ENCODE assay signal across 29 mouse cellular contexts in the genomic region with DNA sequence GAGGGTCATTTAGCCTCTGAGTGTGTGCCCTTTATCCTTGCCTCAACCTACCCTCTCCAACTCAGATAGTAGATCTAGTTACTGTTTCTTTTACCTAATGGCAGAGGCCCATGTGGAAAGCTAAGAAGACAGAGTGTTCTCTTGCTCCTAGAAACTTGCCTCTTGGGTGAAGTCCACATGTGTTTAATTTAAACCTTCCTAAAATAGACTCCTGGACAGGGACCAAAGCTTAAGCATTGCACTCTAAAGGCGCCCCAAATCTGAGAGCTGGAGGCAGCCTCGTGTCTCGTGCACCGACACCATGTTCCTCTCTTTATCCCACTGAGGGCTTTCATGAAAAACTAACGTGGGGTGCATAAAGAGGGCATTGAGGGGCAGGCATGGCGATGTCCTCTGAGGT. TPM values are rescaled to one million over a fixed set of nuclear protein-coding genes. Genes with fewer than 3 reads are reported as not detected.
DNase-seq lines count a peak whose midpoint lies in the region; ATAC-seq and TF ChIP-seq lines count a peak whose summit lies in the region.
"Had no signal": no experiment of that assay in that cellular context is flagged by ENCODE, and none has a peak within 500 bp of the region (broad histone marks: within the 10 kb centered on the region; RNA-seq: fewer than 3 reads in every experiment).

No protein-coding gene starts in this region.

- H3K4me3 ChIP-seq in embryonic facial prominence, embryonic 14.5 days (ENCODE audit: low read depth, low read length), result no peak overlapping the region
- H3K4me3 ChIP-seq in embryonic facial prominence, embryonic 10.5 days, result no peak overlapping the region
- no peak overlapping the region for H3K4me3 ChIP-seq in heart, adult 2 months
- H3K4me3 ChIP-seq in heart, embryonic 12.5 days, result no peak overlapping the region
- H3K4me3 ChIP-seq in lung, postnatal 0 days (ENCODE audit: low read depth, low read length), result no peak overlapping the region
- no peak overlapping the region for H3K4me3 ChIP-seq in midbrain, embryonic 11.5 days (ENCODE audit: low read depth, low read length)
- H3K4me3 ChIP-seq: erythroblast, embryonic 14.5 days; limb, embryonic 13.5 days; megakaryocyte, embryonic 14.5 days had no signal

- no peak for ATAC-seq in embryonic facial prominence, embryonic 14.5 days (ENCODE audit: low read depth)
- ATAC-seq in heart, embryonic 12.5 days (ENCODE audit: insufficient number of reproducible peaks, low FRiP score), result no peak
- ATAC-seq in lung, postnatal 0 days, result no peak
- no peak for ATAC-seq in midbrain, embryonic 11.5 days (ENCODE audit: low FRiP score)
- ATAC-seq: CD4-positive, CD25-positive, alpha-beta regulatory T cell, adult 4 months; forebrain, embryonic 14.5 days; midbrain, embryonic 16.5 days had no signal

- no peak overlapping the region for H3K9ac ChIP-seq in embryonic facial prominence, embryonic 14.5 days (ENCODE audit: low read depth, low read length)
- no peak overlapping the region for H3K9ac ChIP-seq in heart, adult 2 months (ENCODE audit: low read depth, low read length)
- H3K9ac ChIP-seq in heart, embryonic 12.5 days, result no peak overlapping the region
- no peak overlapping the region for H3K9ac ChIP-seq in lung, postnatal 0 days (replicated peaks; ENCODE audit: low read depth)
- no peak overlapping the region for H3K9ac ChIP-seq in midbrain, embryonic 11.5 days (ENCODE audit: low read length)
- H3K9ac ChIP-seq: limb, embryonic 13.5 days had no signal

- H3K79me2 ChIP-seq in heart, adult 2 months (replicated peaks; ENCODE audit: control insufficient read depth, insufficient read depth, low read length), result no peaks in the 10 kb centered on the region

- no peak for TF ChIP-seq POLR2A in heart, adult 2 months (IDR thresholded peaks at IDR 0.05; ENCODE audit: insufficient read depth, low read depth, low read length)

- DNase-seq in embryonic facial prominence, embryonic 14.5 days (ENCODE audit: low spot score), result peak; percentile 72
- no peak for DNase-seq in embryonic facial prominence, embryonic 10.5 days (ENCODE audit: low spot score)
- DNase-seq in heart, adult 2 months, result peak; percentile 13 to 20
- DNase-seq in right cerebral cortex, adult 18-20 months, result peak; percentile 34
- DNase-seq in right cerebral cortex, adult 2 months (ENCODE audit: low spot score in 2 of 2), result no peak
- no peak for DNase-seq in lung, postnatal 0 days (ENCODE audit: low spot score)
- no peak for DNase-seq in midbrain, embryonic 11.5 days (ENCODE audit: low spot score, missing footprints)
- DNase-seq: adrenal gland, adult 2 months; cerebellum, adult 11 months; cerebellum, postnatal 14 days; embryo, embryonic 11 days; kidney, adult 2 months; kidney, postnatal 36 days; lung, postnatal 14 days; thymus, postnatal 25 days had no signal

- WGBS in embryonic facial prominence, embryonic 14.5 days, result 56% methylated on average over 6 of the region's 6 CpGs
- WGBS in embryonic facial prominence, embryonic 10.5 days, result 84% methylated on average over 6 of the region's 6 CpGs
- WGBS in heart, adult 2 months, result 54% methylated on average over 6 of the region's 6 CpGs
- 72% methylated on average over 6 of the region's 6 CpGs for WGBS in heart, embryonic 12.5 days
- WGBS in lung, postnatal 0 days, result 76% methylated on average over 6 of the region's 6 CpGs
- WGBS in midbrain, embryonic 11.5 days, result 88% methylated on average over 6 of the region's 6 CpGs

- TF ChIP-seq CTCF in heart, adult 2 months (IDR thresholded peaks at IDR 0.05), result no peak
- TF ChIP-seq CTCF in lung, postnatal 0 days (IDR thresholded peaks at IDR 0.05), result no peak

- no peak overlapping the region for H3K27ac ChIP-seq in embryonic facial prominence, embryonic 14.5 days (replicated peaks; ENCODE audit: low read depth, low read length)
- no peak overlapping the region for H3K27ac ChIP-seq in embryonic facial prominence, embryonic 10.5 days (replicated peaks)
- peak overlapping the region; percentile 41; the same call in 1 of the 2 replicates for H3K27ac ChIP-seq in heart, adult 2 months
- H3K27ac ChIP-seq in heart, embryonic 12.5 days (ENCODE audit: poor library complexity, severe bottlenecking), result no peak overlapping the region
- no peak overlapping the region for H3K27ac ChIP-seq in lung, postnatal 0 days (ENCODE audit: low read length)
- H3K27ac ChIP-seq in midbrain, embryonic 11.5 days (ENCODE audit: low read depth, low read length), result no peak overlapping the region
- H3K27ac ChIP-seq: limb, embryonic 13.5 days had no signal

- no peaks in the 10 kb centered on the region for H3K4me1 ChIP-seq in embryonic facial prominence, embryonic 14.5 days (ENCODE audit: control insufficient read depth, insufficient read depth, low read length)
- 0 out of 2 replicates have a peak, but pooled peaks cover 3% of the 10 kb centered on the region for H3K4me1 ChIP-seq in embryonic facial prominence, embryonic 10.5 days
- H3K4me1 ChIP-seq in heart, adult 2 months (ENCODE audit: control insufficient read depth, insufficient read depth, low read length), result peaks cover 2% of the 10 kb centered on the region; the same call in 1 of the 2 replicates
- H3K4me1 ChIP-seq in heart, embryonic 12.5 days (replicated peaks), result 0 out of 2 replicates have a peak, but pooled peaks cover 4% of the 10 kb centered on the region
- H3K4me1 ChIP-seq in lung, postnatal 0 days (ENCODE audit: insufficient read depth, low read depth, low read length), result no peaks in the 10 kb centered on the region
- H3K4me1 ChIP-seq in midbrain, embryonic 11.5 days (ENCODE audit: control insufficient read depth, insufficient read depth, low read length), result no peaks in the 10 kb centered on the region
- H3K4me1 ChIP-seq: limb, embryonic 13.5 days; megakaryocyte, embryonic 14.5 days had no signal

- no peak for TF ChIP-seq EP300 in heart, adult 2 months (IDR thresholded peaks at IDR 0.05; ENCODE audit: insufficient read depth, low read depth, low read length)
- no peak for TF ChIP-seq EP300 in lung, postnatal 0 days (IDR thresholded peaks at IDR 0.05)

- H3K4me2 ChIP-seq in embryonic facial prominence, embryonic 14.5 days (ENCODE audit: low read depth, low read length), result no peak overlapping the region
- H3K4me2 ChIP-seq in heart, embryonic 12.5 days, result no peak overlapping the region
- no peak overlapping the region for H3K4me2 ChIP-seq in lung, postnatal 0 days (replicated peaks; ENCODE audit: low read depth, low read length)
- H3K4me2 ChIP-seq in midbrain, embryonic 11.5 days, result no peak overlapping the region
- H3K4me2 ChIP-seq: limb, embryonic 13.5 days had no signal

- no peaks in the 10 kb centered on the region for H3K36me3 ChIP-seq in embryonic facial prominence, embryonic 14.5 days (ENCODE audit: control insufficient read depth, insufficient read depth, low read length)
- H3K36me3 ChIP-seq in embryonic facial prominence, embryonic 10.5 days (replicated peaks), result no peaks in the 10 kb centered on the region
- peaks cover 2% of the 10 kb centered on the region; the same call in 1 of the 2 replicates for H3K36me3 ChIP-seq in heart, adult 2 months (ENCODE audit: control insufficient read depth, insufficient read depth, low read length)
- no peaks in the 10 kb centered on the region for H3K36me3 ChIP-seq in heart, embryonic 12.5 days
- no peaks in the 10 kb centered on the region for H3K36me3 ChIP-seq in lung, postnatal 0 days (ENCODE audit: insufficient read depth, low read length)
- H3K36me3 ChIP-seq in midbrain, embryonic 11.5 days (ENCODE audit: control insufficient read depth, insufficient read depth, low read length), result no peaks in the 10 kb centered on the region
- H3K36me3 ChIP-seq: G1E; limb, embryonic 13.5 days had no signal

- intact Hi-C loops in heart, adult 2 months (cut with DNase I), result no loop called here

- no peaks in the 10 kb centered on the region for H3K27me3 ChIP-seq in embryonic facial prominence, embryonic 14.5 days (replicated peaks; ENCODE audit: control insufficient read depth, insufficient read depth, low read length)
- H3K27me3 ChIP-seq in embryonic facial prominence, embryonic 10.5 days (replicated peaks; ENCODE audit: low read depth, poor library complexity, severe bottlenecking), result no peaks in the 10 kb centered on the region
- no peaks in the 10 kb centered on the region for H3K27me3 ChIP-seq in heart, adult 2 months (ENCODE audit: control insufficient read depth, insufficient read depth, low read length)
- H3K27me3 ChIP-seq in heart, embryonic 12.5 days (replicated peaks), result no peaks in the 10 kb centered on the region
- no peaks in the 10 kb centered on the region for H3K27me3 ChIP-seq in lung, postnatal 0 days (replicated peaks; ENCODE audit: insufficient read depth, low read length)
- H3K27me3 ChIP-seq in midbrain, embryonic 11.5 days (ENCODE audit: control insufficient read depth, insufficient read depth, low read length), result no peaks in the 10 kb centered on the region
- H3K27me3 ChIP-seq: limb, embryonic 13.5 days had no signal

- H3K9me3 ChIP-seq in embryonic facial prominence, embryonic 14.5 days (ENCODE audit: control insufficient read depth, low read length), result no peaks in the 10 kb centered on the region
- no peaks in the 10 kb centered on the region for H3K9me3 ChIP-seq in embryonic facial prominence, embryonic 10.5 days
- H3K9me3 ChIP-seq in heart, embryonic 12.5 days (replicated peaks), result no peaks in the 10 kb centered on the region
- H3K9me3 ChIP-seq in lung, postnatal 0 days (ENCODE audit: low read length), result no peaks in the 10 kb centered on the region
- no peaks in the 10 kb centered on the region for H3K9me3 ChIP-seq in midbrain, embryonic 11.5 days (ENCODE audit: control insufficient read depth, low read length)
- H3K9me3 ChIP-seq: limb, embryonic 13.5 days; megakaryocyte, embryonic 14.5 days had no signal

RNA-seq across cellular contexts. Expression of gene Rcvrn, which starts 32.0 kb away (rescaled TPM):
- not detected in 2 replicates for polyA plus RNA-seq in embryonic facial prominence, embryonic 14.5 days (2014; fragmentation: Nextera tagmentation; extraction: Ambion mirVana)
- polyA plus RNA-seq in embryonic facial prominence, embryonic 10.5 days (2016; fragmentation: Nextera tagmentation; extraction: Ambion mirVana), result not detected in 2 replicates
- total RNA-seq in heart, adult 2 months (2021), result not detected
- not detected in 2 replicates for polyA plus RNA-seq in heart, adult 2 months (2012; rRNA removed)
- polyA plus RNA-seq in heart, embryonic 12.5 days (2016; fragmentation: Nextera tagmentation; extraction: Ambion mirVana), result not detected in 2 replicates
- polyA plus RNA-seq in lung, postnatal 0 days (2015; fragmentation: Nextera tagmentation; extraction: Ambion mirVana), result not detected in 2 replicates
- not detected in 2 replicates for polyA plus RNA-seq in midbrain, embryonic 11.5 days (2014; fragmentation: Nextera tagmentation; extraction: Ambion mirVana)
- total RNA-seq: G1E had no signal
- polyA plus RNA-seq: adrenal gland, adult 2 months; CD4-positive, CD25-positive, alpha-beta regulatory T cell, adult 4 months; erythroblast, embryonic 14.5 days; forebrain, embryonic 14.5 days; G1E; gonadal fat pad, adult 2 months; hindbrain, embryonic 11.5 days; limb, embryonic 13.5 days; liver, embryonic 16.5 days; midbrain, embryonic 16.5 days; spleen, adult 2 months; testis, adult 2 months had no signal

RNA-seq across cellular contexts. Expression of gene Glp2r, which starts 43.9 kb away (rescaled TPM):
- not detected in 2 replicates for polyA plus RNA-seq in embryonic facial prominence, embryonic 14.5 days (2014; fragmentation: Nextera tagmentation; extraction: Ambion mirVana)
- 0.03 TPM in 1 of 2 replicates, not detected in the other for polyA plus RNA-seq in embryonic facial prominence, embryonic 10.5 days (2016; fragmentation: Nextera tagmentation; extraction: Ambion mirVana)
- total RNA-seq in heart, adult 2 months (2021), result not detected
- not detected in 2 replicates for polyA plus RNA-seq in heart, adult 2 months (2012; rRNA removed)
- polyA plus RNA-seq in heart, embryonic 12.5 days (2016; fragmentation: Nextera tagmentation; extraction: Ambion mirVana), result not detected in 2 replicates
- 0.06 TPM in 1 of 2 replicates, not detected in the other for polyA plus RNA-seq in lung, postnatal 0 days (2015; fragmentation: Nextera tagmentation; extraction: Ambion mirVana)
- polyA plus RNA-seq in midbrain, embryonic 11.5 days (2014; fragmentation: Nextera tagmentation; extraction: Ambion mirVana), result not detected in 2 replicates
- polyA plus RNA-seq: adrenal gland, adult 2 months; CD4-positive, CD25-positive, alpha-beta regulatory T cell, adult 4 months; erythroblast, embryonic 14.5 days; G1E; hindbrain, embryonic 11.5 days; kidney, adult 2 months had no signal

RNA-seq across cellular contexts. Expression of gene Gsg1l2, which starts 47.3 kb away (rescaled TPM):
- polyA plus RNA-seq in embryonic facial prominence, embryonic 14.5 days (2014; fragmentation: Nextera tagmentation; extraction: Ambion mirVana), result not detected in 2 replicates
- not detected in 2 replicates for polyA plus RNA-seq in embryonic facial prominence, embryonic 10.5 days (2016; fragmentation: Nextera tagmentation; extraction: Ambion mirVana)
- not detected for total RNA-seq in heart, adult 2 months (2021)
- polyA plus RNA-seq in heart, adult 2 months (2012; rRNA removed), result not detected in 2 replicates
- not detected in 2 replicates for polyA plus RNA-seq in heart, embryonic 12.5 days (2016; fragmentation: Nextera tagmentation; extraction: Ambion mirVana)
- not detected in 2 replicates for polyA plus RNA-seq in lung, postnatal 0 days (2015; fragmentation: Nextera tagmentation; extraction: Ambion mirVana)
- not detected in 2 replicates for polyA plus RNA-seq in midbrain, embryonic 11.5 days (2014; fragmentation: Nextera tagmentation; extraction: Ambion mirVana)
- total RNA-seq: adrenal gland, adult 2 months; G1E; layer of hippocampus, postnatal 10 days had no signal
- polyA plus RNA-seq: adrenal gland, adult 2 months; CD4-positive, CD25-positive, alpha-beta regulatory T cell, adult 4 months; erythroblast, embryonic 14.5 days; forebrain, embryonic 14.5 days; G1E; gonadal fat pad, adult 2 months; hindbrain, embryonic 11.5 days; kidney, adult 2 months; limb, embryonic 13.5 days; liver, embryonic 16.5 days; midbrain, embryonic 16.5 days; spleen, adult 2 months; testis, adult 2 months had no signal

Comparison
In these comparisons a context has a peak if more than half of its experiments do, and no peak if none do; other contexts are left out.
1. DNase-seq: peak in embryonic facial prominence, embryonic 14.5 days (single experiment), heart, adult 2 months (2 of 2) and right cerebral cortex, adult 18-20 months (single experiment); none in embryonic facial prominence, embryonic 10.5 days (single experiment), right cerebral cortex, adult 2 months (0 of 2), lung, postnatal 0 days (single experiment) and midbrain, embryonic 11.5 days (single experiment).